Mouse (Mus musculus) G1E (cell line): ENCODE results near the gene Gabbr2.

Experiments used
- CTCF ChIP-seq: IDR thresholded peaks from 2 replicates; pipeline ENCODE4 v1.5.1; 2012; ENCODE audit warnings: low read depth, low read length, inconsistent platforms, mixed read lengths
- GATA1 ChIP-seq: IDR thresholded peaks from 2 replicates; pipeline ENCODE4 v1.6.1; 2012; ENCODE audit warnings: borderline replicate concordance, low read length, inconsistent platforms, mixed read lengths
- GATA2 ChIP-seq: IDR thresholded peaks from 2 replicates; pipeline ENCODE4 v1.6.1; 2012; ENCODE audit warnings: low read depth, low read length, inconsistent platforms, borderline replicate concordance
- TAL1 ChIP-seq: conservative IDR thresholded peaks from 2 replicates; pipeline ENCODE4 v1.6.1; 2012; ENCODE audit warnings: low read depth, low read length, inconsistent platforms, mixed read lengths

DNA sequence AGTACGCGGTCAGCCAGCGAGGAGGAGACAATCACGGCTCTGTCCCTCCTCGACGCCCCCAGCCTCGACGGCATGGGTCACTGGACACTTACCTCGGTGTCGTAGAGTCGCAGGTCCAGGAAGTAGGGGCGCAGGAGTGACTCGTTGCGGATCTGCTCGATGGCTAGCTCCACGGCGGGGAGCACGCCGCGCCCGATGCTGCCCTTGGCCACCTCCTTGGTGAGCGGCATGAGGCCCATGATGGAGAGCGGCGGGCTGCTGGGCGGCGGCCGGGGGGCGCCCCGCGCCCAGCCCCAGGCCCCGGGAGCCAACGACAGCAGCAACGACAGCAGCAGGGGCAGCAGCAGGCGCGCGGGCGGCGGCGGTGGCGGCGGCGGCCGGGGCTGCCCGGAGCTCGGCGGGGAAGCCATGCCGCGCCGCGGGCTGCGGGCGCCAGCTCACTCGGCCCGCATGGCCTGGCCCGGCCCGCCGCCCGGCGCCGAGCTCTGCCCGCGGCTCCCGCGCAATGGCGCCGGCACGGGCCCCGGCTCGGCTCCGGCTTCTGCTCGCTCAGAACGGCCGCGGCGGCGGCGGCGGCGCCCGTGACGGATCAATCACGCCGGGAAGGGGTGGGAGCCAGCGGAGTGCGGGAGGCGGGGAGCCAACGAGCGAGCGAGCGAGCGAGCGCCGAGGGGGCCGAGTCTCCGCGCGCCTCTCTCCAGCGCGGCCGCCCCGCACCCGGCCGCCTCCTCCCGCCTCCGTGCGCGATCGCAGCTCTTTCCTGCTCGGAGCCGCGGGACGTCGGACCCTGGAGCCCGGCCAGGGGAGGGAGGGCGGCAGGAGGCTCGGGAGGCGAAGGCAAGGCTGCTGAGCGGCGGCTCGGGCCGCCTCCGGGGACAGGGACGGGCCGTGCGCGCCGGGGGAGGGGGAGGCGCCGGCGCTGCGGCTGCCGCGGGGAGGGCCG lies at the start of gene Gabbr2:
- TF ChIP-seq GATA1 (no peak), CTCF (no peak), TAL1 (no peak), GATA2 (no peak)
